Mouse (Mus musculus): Measurements from ENCODE around the gene Lmntd1.

The Lmntd1 gene

DNA sequence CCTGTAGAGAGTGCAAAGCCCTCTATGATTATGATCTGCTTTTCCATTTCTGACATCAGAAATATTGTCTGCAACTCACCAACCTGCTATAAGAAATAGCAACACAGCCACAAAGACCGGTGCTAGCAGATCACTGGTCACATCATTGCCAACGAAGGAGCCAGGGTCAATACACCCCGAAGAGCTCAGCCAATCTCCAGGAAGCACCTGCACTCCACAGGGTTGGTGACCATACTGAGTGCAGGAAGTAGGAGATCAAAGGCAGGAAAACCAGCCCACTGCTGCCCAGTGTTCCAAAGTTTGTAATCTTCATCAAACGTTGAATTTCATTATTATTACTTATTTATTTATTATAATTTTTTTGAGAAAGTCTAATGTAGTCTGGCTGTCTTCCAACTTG is 9.5 kb downstream of the Lmntd1 start:
- peak in 1 of 2 experiments; percentile 32 for DNase-seq

DNA sequence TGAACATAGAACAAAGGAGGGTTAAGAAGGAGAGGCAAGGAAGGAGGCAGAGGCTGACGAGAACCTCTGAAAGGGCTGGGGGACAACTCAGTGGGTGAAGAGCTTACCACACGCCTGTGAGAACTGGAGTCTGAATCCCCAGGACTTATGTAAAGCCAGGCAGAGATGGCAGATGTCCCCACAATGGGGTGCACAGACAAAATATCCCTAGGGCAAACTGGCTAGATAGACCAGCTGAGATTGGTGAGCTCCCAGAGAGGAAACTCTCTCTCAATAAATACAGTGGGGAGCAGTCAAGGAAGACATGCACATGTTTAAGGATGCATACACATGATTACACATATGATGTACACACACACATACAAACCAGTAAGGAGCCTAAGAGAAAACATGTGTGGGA is 10.0 kb downstream of the Lmntd1 start:
- no peak for DNase-seq

DNA sequence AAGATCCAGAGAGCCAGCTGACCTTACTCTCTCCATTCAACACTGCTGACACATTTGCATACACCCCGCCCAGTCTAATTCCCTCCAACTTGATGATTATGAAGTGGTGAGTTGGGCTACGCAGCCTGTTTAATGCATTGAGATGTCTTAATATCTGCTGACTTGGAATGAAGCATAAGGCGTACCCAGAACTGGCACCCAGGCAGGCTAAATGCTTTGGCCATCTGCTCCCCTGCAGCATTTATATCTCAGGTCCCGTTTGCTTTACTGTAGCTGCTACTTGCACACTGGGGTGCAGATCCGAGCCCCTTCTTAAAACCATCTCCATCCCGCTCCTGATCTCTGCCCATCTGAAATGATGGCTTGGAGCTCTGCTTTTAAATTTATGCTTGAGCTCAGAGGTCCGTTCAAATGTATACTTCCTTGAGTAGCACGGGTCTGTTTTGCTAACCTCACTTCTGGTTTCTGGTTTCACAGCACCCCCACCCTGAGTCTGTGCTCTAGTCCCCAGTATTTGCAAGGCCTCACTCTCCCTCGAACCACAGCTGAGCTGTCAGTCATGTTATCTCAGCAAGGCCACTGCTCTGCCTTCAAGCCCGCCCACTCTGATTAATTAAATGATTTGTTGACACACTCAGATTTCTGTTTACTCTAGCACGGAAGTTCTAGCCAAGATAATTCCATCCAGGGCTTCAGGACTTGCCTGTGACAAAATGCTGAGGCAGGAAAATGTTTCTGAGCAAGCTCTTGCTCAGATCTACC is 15.1 kb downstream of the Lmntd1 start:
- peak; percentile 51 to 67 for DNase-seq

DNA sequence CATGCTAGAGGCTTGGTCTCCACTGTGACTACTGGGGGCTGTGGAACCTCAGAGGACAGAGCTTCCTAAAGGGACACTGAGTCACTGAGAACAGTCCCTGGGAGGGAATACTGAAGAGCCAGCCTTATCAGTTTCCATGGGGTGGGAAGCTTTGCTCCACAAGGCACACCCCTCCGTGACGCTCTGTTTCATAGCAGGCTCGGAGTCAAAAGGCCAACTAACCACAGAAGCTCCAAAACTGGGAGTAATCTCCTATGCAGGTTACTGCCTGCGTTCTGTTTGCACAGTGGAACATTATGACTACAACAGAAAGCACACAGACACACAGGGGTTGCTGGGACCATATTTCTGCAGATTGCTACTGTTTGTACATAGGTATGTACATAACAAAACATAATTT is 18.2 kb downstream of the Lmntd1 start:
- DNase-seq = no peak

DNA sequence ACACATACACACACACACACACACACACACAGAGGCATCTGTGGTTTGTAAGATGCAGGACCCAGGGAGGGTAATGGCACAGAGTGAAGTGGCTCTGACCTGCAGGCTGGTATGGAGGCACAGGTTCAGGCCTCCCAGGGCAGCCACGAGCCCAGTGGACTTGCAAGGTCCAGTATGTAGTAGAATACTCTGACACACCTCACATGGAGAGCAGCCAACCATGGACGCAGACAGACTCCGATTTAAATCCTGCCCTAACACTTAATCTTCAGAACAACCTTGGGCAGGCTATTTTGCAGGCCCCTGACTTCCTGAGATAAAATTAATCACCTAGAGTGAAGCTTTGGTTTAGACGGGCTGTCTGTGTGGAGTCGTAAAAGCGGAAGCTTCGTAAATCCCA is 20.1 kb downstream of the Lmntd1 start:
- DNase-seq = no peak

DNA sequence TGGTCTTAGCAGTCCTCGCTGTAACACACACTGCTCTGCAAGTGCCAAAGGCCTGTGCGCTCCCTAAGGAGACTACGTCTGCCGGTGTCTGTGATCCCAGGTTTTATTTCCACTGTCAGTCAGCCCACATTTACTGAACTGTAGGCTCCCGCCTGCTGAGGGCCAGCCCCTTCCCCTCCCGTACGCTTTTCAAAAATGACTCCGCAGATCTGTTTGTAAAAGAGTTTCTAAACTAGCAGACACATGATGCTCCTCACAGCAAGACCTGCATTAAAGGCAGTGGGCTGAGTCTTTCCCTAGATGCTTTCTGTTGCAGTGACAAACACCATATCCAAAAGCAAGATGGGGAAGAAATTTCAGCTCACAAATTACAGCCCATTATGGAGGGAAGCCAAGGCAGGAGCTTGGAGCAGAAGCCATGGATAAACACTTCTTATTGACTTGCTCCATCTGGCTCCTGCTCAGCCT is 21.6 kb downstream of the Lmntd1 start:
- DNase-seq = no peak

DNA sequence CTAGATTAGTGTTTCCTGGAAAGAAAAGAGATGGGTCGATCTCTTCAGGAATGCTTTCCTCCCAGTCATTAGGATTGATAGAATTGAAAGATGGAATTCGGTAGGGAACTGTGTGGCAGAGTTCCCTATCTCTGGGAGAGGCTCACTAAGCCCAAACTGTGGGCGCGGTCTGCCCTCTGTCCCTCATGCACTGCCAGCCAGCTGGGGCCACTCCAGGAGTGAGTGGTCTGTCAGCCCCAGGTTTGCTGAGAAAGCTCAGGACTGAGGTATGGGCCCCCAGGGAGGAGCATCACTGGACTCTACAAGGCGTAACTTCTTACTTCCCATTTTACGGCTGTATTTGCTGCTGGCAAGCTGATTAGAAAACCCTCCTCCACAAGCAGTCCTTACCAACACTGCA is 22.1 kb downstream of the Lmntd1 start:
- DNase-seq = no peak

DNA sequence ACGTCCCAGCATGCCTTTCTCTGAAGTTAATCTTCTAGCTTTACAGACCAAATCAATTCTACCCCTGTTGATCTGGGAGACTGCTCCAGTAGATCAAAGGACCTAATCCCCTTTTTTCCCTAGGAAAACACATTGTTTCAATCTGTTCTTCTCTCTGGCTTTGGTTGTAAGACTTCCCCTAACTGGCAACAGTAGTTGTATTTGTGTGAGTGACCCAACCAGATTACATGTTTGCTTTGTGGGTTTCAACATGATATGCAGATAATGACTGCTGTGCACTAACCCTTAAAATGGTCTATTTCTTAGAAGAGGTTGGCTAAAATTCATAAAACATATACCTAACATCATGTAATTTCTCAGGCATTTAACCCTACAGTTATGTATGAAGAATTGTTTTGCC is 22.5 kb downstream of the Lmntd1 start:
- no peak for DNase-seq

DNA sequence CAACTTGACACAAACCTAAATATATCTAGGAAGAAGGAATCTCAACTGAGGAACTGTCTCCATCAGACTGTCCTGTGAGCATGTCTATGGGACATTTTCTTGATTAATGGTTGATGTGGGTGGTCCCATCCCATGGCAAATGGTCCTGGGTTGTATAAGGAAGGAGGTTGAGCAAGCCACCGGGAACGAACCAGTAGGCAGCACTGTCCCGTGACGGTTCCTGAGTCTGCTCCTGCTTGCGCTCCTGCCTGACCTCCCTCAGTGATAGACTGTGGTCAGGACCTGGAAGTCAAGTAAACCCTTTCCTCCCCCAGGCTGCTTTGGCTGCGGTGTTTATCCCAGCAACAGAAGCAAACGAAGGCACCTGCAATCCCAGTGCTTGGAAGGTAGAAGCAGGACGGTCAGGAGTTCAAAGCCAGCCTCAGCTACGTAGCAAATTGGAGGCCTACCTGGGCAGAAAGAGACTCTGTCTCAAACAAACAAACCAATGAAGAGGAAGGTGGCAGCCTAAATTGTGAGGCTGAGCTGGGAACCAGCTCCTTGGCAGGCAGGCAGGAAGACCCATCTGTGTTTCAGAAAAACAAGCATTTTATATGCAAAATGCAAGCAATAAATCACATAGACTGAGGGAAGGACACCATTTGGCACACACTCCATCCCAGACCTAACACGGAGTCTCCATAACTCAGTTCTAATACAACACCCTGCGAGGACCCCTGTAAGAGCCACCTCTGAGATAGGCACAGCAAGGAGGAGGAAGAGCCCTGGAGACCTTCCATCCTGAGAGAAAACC is 23.4 kb downstream of the Lmntd1 start:
- DNase-seq = no peak

DNA sequence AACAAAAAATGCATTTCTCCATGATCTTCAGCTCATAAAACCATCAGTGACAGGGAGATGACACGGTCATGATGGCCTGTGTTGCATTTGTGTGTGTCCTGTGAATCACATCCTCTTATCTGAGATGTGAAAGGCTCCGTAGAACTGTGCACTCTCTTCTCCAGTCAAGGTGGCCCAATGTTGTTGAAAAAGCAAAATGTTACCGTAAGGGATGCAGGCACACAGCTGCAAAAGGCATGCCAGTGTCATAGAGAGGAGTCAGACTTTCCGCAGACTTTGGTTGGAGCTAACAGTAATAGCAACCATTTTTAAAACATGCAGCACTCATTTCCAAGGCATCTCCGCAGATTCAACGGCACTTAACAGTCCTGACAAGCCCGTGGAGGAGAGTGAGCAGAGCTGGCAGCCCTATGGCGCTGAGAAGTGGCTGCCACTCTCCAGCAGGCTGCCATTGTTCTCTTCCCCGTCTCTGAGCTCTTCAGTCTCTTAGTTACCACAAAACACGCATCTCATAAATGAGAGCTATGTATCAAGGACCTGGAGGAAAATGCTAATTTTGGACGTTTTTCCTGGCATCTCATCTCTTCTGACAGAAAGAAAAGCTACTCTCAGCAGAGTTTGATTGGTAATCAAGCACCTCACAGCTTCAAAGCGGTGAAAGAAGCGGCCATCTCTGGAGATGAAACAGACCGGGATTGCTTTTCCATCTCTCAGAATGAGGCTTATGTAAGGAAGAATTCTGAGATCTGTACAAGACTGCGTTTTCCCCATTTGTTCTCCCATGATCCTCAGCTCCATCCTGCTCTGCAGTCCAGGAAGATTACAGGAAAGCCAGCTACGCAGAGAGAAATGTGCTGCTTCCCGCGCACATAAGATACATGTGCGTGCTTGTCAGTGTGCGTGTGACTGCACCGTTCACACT is 28.8 kb downstream of the Lmntd1 start:
- DNase-seq = no peak

DNA sequence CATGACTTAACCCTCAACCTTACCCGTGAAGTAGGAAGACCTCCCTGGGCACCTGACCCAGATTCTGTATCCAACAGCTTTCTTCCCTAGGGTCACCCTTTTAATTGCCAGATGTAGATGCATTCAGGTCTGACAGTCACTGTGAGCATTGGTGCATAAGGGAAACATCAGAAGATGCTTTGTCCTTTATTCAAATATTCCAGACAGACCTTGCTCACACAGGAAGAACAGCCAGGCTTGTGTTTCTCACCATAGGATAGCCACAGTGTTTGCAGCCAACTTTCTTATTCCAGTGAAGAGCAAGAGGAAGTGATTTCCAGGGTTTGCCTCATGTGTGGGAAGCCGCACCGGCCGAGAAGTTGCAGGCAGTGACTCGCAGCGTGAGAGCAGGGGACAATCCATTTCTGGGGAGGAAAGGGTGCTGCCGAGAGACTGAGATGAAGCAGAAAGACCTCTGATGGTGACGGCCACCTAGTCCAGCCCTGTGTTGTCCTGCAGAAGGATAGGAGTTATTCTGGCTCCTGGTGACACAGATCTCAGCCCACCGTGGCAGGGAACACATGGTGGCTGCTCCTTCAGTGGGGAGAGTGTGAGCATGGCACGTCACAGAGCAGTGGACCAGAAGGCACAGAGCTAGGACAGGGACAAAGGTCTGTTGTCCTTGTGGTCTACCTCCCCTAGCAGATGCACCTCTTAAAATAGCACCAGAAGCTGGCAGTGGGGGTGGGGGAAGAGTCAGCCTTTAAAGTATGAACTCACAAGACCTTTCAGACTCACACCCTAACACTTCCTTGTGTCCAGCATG is 32.6 kb downstream of the Lmntd1 start:
- no peak for DNase-seq

DNA sequence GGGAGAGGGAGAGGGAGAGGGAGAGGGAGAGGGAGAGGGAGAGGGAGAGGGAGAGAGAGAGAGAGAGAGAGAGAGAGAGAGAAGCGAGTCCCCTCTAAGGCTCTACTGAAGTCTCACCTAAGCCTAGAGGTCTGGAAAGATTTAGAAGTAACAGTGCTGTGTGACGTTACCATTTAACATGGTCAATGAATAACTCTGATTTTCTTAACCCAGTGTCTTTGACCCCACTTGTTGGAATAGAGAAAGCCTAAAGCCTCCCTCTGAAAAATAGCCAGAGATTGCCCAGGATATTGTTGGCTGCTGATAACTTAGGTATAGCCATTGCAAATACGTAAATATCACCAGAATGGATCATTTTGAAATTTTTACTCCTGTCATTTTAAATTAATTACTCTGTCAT is 34.4 kb downstream of the Lmntd1 start:
- no peak for DNase-seq

DNA sequence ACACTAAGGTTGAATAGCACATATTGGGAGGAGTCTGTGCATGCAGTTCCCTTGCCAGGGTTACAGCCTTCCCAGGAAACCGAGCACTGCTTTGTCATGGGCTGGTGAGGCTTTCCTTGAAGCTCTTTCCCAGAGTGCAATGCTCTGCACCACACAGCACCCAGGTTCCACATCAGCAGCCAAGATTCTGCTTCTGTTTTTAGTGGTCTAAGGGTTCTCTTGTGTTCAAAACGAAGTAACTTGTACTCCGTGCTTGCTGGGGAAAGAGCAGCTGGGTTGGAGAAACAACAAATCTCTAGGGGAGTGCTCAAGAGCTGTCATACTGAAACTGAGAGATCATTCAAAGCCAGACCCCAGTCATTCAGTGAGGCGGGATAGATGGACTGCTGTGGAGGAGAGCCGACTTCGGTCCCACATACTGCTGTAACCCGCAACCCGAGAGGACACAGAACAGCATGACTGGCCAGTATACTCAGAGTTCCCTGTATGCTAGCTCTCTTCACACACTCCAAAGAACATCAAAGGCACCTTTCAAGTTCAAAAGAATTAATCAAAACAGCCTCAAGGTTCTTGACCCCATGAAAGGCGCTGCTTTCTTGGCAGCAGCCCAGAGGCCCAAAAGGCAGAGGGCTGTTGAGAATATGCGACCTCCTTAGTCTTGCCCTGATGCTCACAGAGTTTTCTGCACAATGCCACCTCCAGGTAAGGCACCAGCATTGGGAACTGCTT is 35.5 kb downstream of the Lmntd1 start:
- peak; percentile 22 to 59 for DNase-seq

DNA sequence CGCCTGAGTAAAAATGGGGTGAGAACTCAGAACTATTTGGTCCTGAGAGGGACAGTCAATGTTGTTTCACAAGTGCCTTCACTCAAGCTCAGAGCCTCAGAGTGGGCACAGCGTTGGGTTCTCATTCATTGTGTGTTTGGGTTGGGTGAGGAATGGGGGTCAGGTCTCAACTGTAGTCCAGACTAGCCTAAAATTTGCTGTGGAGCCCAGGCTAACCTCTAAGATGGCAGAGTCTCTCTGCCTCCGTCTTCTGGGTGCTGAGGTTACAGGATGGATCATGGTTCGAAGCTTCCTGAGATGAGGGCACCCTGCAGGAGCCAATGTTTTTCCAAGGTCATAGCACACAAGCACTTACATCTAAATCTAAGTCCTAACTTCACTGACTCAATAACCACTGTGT is 37.4 kb downstream of the Lmntd1 start:
- no peak for DNase-seq

DNA sequence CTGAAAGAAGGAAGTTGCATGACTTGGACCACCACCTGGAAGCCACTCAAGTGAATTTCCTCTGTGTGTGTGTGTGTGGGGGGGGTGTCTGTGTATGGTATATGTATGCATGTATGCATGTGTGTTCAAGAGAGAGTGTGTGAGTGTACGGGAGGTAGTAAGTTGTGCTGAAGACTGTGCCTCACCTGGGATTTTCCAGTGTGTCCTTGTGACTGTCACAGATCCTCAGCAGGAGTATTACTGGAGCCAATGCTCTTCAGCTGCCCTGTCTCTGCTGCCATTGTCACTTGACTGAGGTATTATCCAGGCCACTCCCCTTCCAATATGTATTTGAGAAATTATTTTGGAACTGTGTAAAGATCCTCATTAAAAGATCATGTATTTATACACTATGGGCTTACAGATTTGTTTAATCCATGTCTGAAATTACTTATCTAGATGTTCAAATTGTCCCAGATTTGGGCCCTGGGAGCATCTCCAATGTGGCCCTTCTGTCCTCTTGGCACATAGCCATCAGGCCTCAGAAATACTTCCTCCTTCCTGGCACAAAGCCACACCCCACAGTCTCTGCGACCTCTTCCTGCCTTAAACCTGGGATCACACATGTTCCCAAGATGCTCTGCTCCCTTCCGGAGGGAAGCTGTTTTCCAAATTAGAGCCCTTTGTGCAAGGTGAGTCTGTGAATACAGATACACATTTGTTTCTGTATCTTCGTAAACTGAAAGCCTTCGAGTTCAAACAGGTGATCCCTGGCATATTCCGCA is 40.7 kb downstream of the Lmntd1 start:
- no peak for DNase-seq

DNA sequence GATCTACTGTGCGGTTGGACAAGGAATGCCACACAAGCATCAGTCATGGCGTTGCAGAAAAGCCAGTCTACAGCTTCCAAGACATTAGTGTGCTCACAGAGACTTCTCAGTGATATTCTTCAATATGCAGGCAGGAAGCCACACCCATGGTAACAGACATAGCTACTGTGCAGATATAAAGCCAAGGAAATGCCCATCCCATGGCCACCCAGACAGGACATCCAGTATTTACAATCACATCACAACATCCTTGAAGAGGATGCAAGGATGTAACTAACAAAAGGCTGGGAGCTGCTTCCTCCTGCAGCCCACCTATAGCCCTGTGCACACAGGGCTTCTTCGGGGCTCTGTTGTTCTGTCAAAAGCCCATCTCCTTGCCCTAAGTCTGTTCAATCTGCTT is 45.4 kb downstream of the Lmntd1 start:
- peak; percentile 36 to 62 for DNase-seq

DNA sequence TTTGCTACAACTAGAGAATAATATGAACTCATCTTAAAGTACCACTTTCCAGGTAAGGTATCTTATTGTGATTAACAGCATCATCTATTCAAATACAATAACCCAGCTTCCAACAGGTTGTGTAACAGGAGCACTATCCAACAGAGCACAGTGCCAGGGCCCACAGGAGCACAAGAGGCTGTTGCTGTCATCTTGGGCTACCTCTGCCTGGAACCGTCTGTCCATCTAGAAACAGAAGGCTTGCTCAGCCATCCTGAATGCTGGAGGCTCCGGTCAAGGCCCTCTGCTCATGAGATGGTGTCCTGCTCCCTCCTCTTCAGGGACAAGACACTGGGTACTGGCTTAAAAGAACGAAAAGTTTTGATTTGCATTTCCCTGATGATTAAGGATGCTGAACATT is 46.3 kb downstream of the Lmntd1 start:
- DNase-seq = no peak

DNA sequence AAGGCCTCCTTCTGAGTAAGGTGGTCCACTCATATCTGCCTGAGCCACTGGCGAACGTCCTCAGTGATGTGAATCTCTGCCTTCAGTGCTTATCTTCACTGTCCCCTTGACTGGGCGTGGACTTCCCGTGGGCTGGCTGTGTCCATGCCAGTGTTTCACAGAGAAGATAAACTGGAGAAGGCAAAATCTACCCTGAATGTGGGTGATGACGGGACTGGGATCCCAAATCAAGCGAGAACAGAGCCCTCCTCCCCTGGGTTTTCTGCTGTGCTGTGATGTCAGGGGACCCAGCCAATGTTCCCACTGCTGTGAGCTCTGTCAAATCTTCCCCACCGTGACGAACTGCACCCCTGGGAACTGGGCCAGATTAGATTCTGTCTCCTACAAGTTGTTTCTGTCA is 46.8 kb downstream of the Lmntd1 start:
- peak; percentile 41 to 62 for DNase-seq

DNA sequence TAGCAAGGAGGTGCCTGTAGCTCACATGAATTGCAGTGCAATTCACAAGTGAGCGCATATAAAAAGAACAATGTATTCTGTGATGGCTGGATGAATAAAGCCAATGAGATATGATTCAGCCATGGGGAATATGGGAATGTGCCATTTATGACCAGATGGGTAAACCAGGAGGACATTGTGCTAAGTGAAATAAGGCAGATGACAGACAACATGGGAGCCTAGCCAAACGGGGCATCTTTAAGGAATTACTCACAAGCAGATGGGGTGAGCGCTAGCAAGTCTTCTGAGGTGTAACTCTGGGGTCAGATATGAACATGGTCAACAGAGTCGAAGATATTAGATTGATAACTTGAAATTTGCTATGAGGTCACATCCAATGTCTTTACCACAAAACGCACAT is 48.5 kb downstream of the Lmntd1 start:
- no peak for DNase-seq

DNA sequence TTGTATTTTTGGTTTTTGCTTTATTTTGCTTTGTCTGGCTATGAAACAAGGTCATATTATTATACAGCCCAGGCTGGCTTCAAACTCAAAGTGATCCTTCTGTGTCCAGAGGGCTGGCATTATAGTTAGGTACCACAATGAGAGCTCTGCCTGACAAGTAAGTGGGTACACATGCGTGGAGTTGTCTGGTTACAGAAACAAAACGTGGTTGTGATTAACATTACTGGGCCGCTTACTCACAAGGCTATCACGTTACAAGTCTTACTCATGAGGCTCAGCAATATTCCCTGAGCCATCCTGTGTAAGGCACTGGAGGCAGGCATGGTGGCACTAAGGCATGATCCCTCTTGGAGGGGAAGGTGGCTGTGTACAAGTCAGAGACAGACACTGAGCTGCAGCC is 49.4 kb downstream of the Lmntd1 start:
- DNase-seq = no peak

Measured in lung, postnatal 4 days (tissue).